Mouse (Mus musculus): ENCODE measurements around the gene Ppib.

GRCm38 (mm10) chr9:66078072-66078471, 18.1 kb downstream of the Ppib start:
- TF ChIP-seq CTCF (conservative IDR thresholded peaks at IDR 0.05 in 1 of 2, IDR thresholded peaks at IDR 0.05 in 1 of 2; ENCODE audit: low read depth in 2 of 2, low read length in 2 of 2) (no peak), POLR2A (IDR thresholded peaks at IDR 0.05; ENCODE audit: low read depth, low read length) (no peak), MAZ (IDR thresholded peaks at IDR 0.05; ENCODE audit: low read depth, low read length) (no peak), CHD1 (IDR thresholded peaks at IDR 0.05; ENCODE audit: low read depth, low read length) (no peak), MYC (IDR thresholded peaks at IDR 0.05; ENCODE audit: low read depth, low read length) (no peak), USF1 (IDR thresholded peaks at IDR 0.05; ENCODE audit: low read depth, low read length) (no peak), MAFK (IDR thresholded peaks at IDR 0.05; ENCODE audit: insufficient replicate concordance, low read length) (no peak), MAX (IDR thresholded peaks at IDR 0.05; ENCODE audit: low read length) (no peak), USF2 (conservative IDR thresholded peaks at IDR 0.05; ENCODE audit: low read depth, low read length) (no peak), PAX5 (IDR thresholded peaks at IDR 0.05; ENCODE audit: low read length) (no peak), NRF1 (IDR thresholded peaks at IDR 0.05; ENCODE audit: low read depth, low read length) (no peak), GABPA (IDR thresholded peaks at IDR 0.05; ENCODE audit: insufficient replicate concordance, low read depth, low read length) (no peak), ZMIZ1 (IDR thresholded peaks at IDR 0.05; ENCODE audit: low read depth, low read length) (no peak), KAT2A (IDR thresholded peaks at IDR 0.05; ENCODE audit: insufficient replicate concordance, low read length) (no peak)
